Mouse (Mus musculus): ENCODE measurements around the gene Eri3.

DNA sequence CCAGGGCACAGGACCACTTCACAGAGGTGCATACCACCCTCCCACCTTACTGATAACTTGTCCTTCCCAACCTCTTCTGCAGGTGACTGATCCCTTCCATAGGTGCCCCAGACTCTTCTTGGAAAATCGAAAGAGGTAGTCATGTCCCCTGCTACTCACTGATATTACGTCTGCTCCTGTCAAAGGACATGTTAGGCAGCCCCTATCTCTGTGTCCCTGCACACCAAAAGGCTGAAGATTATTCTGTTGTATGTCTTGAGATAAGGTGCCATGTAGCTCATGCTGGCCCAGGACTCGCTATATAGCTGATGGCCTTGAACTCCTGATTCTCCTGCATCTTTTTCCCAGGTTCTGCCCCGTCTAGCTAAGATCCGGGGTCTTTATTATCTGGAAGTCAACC is 24.2 kb upstream of the Eri3 start:
- TF ChIP-seq POLR2A (IDR thresholded peaks at IDR 0.05; ENCODE audit: borderline replicate concordance, control insufficient read depth, low read depth, low read length) (no peak), CTCF (IDR thresholded peaks at IDR 0.05; ENCODE audit: control insufficient read depth, insufficient read depth, low read length) (no peak)
